Mouse (Mus musculus) testis, adult 2 months (tissue): ENCODE data around the gene Igf1r.

Experiments used
- CTCF ChIP-seq: fragments of 200-500 bp; IDR thresholded peaks from 2 replicates; pipeline ENCODE4 v1.5.1; 2012; ENCODE audit warnings: low read depth, mild to moderate bottlenecking, inconsistent platforms, low read length, moderate library complexity; ENCODE audit not compliant: control insufficient read depth, insufficient read depth, insufficient replicate concordance
- POLR2A ChIP-seq: fragments of 200-500 bp; IDR thresholded peaks from 2 replicates; pipeline ENCODE4 v1.6.1; 2012; ENCODE audit warnings: low read depth, mild to moderate bottlenecking, inconsistent platforms, low read length, moderate library complexity; ENCODE audit not compliant: control insufficient read depth

DNA sequence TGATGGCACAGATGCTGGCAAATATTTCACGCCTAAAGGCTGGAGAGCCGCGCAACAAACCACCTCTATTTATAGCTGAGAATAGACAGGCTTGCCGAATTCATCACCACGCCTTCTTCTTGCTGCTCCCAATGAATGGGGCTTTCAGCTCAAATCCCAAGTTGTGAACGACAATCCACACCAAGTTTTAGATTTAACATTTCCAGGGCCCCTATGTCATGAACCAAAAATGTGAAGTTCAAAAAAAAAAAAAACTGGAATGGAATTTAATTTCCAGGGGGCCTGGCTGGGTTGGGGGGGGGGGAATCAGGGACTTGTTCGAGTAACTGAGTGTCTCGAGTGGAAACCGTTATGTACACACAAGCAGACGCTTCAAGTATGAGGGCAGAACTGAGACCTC lies 42.1 kb upstream of the Igf1r start:
- TF ChIP-seq CTCF (no peak), POLR2A (no peak)
